Mouse (Mus musculus) lung, postnatal 25 days (tissue): ENCODE measurements around the gene Igfbp7.

ENCODE experiments used
- DNase-seq: peaks from one replicate; pipeline ENCODE4 v3.0.0; 2022; ENCODE audit warnings: low spot score

Gene Igfbp7

DNA sequence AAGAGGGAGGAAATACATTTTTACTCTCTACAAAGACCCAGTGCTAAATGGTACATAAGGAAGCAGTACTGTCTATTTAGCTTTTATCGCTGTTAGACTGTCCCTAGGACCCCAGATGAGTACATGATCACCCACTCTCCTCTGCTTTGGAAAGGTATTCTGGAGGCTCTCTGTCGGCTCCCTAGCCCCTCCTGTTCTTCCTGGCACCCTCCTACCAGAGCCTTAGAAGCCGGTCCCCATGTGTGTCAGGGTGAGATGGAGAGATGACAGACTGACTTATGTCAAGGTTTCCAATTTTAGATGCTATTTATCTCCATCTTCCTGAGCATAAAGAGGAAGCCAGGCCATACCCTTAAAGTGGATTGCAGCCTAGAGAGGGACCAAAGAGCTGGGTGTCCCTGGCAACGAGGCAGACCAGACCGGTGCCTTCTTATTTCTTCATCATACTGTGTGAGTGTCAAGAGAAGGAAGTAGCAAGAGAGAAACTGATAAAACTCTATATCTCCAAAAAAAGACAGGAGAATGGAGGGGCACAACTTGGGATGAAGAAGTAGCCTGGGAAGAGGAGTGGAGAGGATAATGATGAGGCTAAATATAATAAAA lies 2.3 kb downstream of the Igfbp7 start:
- DNase-seq: no peak

DNA sequence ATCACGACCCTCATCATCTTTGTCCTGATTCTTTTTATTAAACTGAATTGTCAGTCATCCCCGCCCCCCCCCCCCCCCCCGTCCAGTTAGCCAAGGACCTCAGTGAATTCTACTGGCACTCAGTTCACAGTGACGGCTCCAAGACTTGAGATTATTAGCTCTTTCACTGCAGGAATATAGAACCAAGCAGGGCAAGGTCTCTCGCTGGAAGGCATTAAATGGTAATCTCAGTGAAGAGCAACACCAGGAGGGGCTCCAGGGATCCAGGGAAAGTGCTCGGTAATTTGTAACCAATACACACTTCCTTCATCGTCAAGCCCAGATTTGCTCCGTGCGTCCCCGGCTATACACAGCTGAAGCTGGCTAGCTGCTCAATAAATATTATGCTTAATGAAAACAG lies 2.9 kb downstream of the Igfbp7 start:
- no peak for DNase-seq

DNA sequence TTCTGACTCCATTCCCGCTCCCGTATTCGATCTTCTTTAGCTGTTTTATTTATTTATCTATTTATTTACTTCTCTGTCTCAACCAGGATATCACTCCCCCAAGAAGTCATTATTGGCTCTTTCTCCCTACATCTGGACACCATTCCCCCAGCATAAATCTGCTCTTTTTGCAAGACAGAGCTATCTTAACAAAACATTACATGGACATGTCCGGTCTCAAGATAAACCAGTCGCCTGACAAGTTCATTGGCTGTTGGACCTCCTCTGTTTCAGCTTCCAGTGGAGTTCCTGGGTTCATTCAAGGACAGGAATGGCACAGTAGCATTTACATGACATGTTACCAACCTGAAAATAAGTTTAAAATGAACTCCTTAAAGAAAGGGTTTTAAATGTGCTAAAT lies 4.9 kb downstream of the Igfbp7 start:
- no peak for DNase-seq

DNA sequence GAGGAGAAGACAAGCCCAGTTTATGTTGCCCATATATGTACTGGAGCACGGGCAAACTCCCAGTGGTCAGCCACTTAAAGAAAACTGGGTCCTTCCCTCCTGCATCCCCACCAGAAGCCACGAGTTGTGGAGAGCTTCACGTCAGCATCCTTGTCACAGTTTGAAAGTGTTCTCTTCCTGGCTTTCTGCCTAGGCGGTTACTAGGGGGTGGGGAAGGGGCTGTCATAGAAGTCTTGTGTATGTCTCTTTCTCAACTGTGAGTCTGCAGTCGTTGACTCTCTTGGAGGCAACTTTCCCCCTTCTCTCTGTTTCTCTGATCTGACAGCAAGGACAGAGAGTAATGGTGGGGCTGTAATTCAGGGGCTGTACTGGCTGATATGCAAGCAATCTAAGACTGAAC lies 5.7 kb downstream of the Igfbp7 start:
- DNase-seq: no peak

DNA sequence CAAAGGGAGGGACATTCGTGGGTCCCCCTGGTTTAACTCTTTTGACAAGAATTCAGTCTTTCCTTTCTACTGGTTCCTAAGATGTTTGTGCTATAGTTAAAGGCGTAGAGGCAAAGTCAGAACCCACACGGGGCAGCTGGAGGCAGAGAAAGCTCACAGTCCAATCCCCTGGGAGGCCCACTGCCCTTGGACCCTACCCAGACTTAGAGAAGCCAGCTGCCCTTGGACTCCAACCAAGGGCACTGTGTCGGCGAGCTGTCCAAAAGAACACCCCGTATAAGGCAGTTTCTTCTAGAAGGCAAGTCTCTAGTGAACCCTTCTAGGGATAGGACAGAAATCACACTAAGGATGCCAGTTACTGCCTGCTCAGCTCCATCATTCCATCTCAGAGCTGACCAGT lies 7.0 kb downstream of the Igfbp7 start:
- DNase-seq: peak; percentile 34

DNA sequence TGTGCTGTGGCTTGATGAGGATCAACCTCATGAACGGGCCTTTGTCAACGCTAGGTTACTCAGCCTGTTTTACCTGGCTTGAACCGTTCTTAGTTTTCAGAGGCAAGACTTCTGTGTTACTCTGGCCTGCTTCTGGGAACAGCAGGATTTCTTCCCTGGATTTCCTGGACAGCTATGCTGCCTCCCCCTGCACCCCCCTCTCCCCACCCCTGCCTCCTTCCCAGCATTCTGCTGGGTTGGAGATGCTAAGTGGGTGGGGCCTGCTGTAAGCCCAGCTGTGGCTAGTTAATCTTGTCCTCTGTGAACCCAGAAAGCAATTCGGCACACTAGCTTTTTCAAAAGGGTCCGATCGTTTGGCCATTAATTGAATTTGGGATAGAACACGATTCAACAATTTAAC lies 7.7 kb downstream of the Igfbp7 start:
- peak; percentile 41 for DNase-seq

DNA sequence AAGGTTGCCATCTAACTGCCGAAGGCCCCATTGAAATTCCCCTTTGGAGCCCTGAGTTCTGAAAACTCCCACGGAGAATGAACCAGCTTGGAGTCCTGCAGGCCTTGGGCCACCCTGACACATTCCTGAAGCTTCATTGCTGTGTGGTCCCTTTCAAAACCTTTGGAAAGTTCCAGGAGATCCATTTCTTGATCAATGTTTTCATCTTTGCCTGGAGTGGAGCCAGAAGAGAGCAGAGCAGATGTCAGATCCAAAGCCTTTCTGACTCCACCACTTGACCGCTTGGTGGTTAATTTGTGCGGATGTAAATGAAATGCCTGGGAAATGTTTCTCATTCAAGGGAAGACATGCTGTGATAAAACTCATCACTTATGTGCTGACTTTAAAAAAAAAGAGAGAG lies 8.8 kb downstream of the Igfbp7 start:
- DNase-seq: no peak

DNA sequence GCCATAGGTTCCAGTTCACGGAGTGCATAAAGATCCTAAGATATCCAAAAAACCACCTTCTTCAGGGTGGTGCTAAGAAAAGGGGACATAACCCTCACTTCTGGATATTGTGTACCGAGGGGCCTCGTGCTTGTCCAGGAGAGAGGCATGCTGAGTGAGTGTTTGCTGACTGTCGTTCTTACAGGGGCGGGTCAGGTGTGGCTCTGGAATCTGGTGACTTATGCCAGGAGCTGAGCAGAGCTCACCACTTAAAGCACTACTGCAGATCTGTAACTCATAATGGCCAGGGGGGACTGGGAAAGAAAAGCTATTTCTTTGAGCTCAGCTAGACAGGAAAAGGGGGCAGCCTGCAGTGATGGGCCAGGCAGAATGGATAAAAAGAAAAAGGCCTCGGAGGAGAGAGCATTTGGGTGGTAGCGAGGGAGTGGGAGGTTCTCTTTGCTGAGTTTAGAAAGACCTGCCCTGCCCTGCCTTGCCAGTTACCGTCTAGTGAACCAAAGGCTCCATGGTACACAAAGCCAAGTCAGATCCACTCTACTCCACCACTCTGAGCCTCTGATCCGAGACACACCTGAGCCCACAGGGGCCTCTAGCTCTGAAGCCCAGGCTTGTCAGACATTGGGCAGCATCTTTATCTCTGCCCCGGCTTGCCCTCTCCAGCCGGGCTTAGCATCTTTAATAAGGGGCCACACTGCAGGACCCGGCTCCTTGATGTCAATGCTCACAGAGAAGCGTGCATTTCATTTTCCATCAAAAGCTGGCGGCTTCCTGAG lies 9.4 kb downstream of the Igfbp7 start:
- DNase-seq: peak; percentile 84

DNA sequence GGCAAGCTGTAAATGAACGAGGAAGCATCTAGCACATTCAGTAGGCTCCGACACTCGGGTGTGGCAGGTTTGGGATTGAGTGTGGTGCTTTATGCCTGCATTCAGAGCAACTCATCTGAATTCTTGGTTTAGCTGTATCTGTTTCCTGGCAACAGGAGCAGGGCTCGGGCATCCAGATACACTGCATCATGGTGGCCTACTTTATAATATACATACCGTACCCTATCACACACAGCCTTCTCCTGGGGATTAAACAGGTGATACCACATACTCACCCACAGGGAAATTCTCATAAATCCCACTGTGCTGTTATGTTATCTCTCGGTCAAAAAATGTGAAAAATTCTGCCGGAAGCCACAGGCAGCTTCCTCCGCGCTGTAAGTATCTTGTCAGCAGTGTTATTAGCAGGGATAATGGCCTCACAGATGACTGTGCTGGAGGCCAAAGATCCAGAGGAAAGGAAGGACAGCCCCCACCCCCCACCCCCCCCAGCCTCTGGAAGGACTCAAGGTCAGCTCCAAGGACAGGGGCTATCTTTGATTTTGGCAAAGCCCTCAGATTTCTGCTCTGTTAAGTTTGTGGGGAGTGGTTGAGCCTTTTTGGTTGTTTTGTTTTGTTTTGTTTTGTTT lies 13.7 kb downstream of the Igfbp7 start:
- no peak for DNase-seq

DNA sequence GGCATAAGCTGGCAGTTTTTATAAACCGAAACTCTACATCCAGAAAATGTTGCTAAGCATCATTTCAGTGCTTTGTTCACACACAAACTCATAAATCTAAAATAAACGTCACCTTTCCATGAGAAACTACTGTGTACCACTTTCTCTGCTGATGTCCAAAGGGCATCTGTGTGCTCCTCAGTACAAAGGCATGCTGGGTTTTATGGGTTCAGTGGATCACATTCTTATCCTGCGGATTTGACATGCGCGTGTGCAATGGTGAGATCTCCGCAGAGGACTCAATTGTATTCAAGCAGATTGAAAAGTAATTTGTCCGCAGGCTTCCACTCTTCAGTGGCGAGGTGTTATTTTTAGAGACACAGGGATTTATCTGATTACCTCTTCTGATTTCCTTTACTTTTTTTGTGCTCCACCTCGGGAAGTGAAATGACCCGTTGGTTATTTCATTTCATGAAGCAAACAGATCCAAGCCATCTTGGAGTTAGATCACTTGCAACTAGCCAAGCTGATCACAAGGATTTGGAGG lies 14.7 kb downstream of the Igfbp7 start:
- no peak for DNase-seq

DNA sequence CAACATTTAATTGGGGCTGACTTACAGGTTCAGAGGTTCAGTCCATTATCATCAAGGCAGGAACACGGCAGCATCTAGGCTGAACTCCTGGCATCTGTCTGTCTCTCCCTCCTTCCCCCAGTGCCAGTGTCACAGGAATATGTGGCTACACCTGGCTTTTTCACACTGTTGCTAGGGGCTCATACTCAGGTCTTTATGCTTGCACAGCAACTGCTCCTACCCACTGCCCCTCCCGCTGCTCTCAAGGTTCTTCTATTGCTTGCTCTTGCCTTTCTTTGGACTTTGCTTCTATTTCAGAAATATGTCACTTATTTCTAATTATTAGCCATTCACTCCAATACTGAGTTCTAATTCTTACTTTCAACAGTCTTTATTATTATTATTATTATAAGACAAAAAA lies 17.6 kb downstream of the Igfbp7 start:
- no peak for DNase-seq

DNA sequence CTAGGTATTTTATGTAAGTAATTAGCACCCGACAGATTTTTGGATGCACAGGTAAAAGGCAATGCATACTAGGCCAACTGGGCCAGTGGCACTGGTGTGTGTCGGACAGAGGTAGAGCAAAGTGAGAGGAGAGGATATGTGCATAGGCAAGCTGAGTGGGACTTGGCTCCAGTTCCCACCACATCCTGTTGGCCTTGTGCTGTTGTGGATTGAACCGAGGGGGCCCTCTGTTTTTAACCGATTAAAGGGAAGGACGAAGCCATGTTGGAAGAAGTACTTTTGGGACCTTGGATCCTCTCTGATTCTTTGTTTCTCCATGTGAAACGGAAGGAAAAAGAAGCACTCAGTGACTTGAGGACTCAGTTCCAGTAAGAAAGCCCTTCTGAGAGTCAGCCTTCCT lies 19.5 kb downstream of the Igfbp7 start:
- DNase-seq: no peak

DNA sequence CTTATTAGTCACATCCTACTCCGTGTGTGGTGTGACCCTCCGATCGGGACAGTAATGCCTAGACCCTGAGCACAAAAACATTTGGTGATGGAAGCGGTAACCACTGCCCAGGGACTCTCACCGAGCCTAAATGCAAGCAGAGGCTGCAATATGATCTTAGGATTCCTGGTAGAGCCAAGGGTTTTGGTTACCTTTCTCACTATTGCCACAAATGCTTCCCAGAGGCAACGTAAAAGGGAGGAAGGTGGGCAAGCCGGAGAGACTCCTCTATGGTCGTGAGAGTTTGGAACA lies 20.5 kb downstream of the Igfbp7 start:
- no peak for DNase-seq

DNA sequence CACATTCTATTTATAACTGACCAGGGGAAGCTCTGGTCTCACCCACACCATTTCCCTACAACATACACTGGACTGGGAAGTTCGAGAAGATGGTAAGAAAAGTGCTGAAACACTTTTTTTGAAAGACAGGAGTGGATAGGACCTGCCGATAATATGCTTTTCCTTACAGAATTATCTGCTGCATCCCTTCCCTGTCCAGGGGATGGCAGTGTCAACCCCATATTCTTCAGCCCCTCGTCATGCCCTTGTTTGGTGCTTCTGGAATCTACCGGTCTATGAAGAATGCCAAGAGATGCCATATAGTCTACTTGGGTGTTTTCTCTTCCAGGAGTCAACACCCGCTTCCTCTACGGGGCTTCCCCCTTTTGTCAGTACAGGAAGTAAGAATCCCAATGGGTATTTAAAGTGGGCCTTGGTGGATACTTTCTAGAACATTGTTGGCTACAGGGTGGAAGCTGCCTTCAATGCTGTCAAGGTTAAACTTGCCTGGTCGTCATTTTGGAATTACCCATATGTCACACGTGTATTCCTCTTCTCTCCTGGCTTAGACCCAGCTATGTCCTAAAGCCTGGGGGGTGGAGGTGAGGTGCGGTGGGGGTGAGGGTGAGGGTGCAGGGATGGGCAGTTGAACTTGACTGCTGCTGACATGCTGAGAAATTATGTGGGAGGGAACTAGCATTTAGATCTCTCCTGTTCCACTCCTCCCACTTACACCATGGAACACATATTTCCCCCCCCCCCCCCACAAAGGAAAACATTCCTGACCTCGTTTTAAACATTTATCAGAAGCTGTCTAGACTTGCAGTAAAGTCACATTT lies 21.0 kb downstream of the Igfbp7 start:
- DNase-seq: no peak

DNA sequence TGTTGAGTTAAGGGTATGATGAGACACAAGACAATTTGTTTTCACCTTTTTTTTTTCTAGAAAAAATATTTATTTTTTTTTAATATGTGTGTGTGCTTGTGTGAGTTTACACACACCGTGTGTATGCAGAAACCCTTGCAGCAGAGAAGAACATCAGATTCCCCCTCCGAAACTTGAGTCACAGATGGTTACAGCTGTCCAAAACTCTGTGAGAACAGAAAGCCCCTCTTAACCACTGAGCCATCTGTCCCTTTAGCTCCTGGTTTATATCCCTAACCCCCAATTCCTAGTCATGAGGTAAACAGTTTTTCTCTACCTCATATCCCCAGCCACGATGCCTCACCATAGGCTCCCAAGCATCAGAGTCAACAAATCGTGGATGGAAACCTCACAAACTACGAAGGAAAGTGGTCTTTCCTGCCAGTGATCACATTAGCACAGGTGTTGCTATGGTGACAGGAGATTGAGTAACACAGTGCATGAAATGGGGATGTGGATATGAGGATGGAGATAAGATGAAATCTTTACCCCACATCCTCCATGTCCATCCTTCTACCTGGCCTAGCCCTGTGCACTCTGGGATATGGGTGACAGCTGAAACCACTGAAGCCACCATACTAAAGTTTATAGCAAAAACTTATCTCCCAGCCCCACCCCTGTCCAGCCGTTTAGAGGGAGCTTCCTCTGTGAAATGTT lies 21.8 kb downstream of the Igfbp7 start:
- no peak for DNase-seq

DNA sequence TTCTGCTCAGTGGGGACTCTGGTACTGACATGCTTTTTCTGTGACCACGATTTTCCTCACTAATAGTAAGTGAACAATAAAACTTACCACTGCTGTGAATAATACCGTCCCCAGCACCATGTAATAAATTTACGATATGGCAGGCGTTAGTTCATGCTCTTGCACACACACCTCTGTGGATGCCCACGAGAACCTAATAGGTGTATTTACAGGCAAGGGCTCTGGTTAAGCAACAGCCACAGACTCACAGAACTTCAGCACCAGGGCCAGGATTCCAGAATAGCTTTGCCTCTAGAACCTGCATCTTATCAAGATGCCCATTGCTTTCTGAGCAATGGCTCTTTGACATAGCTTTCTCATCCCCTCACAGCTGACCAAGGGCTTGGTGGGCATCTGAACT lies 22.6 kb downstream of the Igfbp7 start:
- DNase-seq: no peak

DNA sequence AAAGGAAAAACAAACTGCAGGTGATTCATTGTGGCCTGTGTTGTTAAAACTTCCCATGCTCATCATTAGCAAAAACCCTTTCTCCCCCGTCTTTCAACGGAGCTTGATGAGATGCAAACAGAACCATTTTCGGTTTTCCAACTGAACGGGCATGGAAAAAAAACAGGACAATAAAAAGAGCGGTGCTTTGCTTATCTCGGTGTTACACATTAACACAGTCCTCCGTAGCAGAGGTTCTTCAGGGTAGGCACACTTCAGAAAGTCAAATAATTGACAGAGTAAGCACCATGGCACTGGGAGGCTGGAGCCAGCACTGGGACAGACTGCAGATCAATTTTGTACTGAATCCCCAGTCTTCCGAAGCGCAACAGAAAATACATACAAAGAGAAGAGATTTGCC lies 23.1 kb downstream of the Igfbp7 start:
- no peak for DNase-seq

DNA sequence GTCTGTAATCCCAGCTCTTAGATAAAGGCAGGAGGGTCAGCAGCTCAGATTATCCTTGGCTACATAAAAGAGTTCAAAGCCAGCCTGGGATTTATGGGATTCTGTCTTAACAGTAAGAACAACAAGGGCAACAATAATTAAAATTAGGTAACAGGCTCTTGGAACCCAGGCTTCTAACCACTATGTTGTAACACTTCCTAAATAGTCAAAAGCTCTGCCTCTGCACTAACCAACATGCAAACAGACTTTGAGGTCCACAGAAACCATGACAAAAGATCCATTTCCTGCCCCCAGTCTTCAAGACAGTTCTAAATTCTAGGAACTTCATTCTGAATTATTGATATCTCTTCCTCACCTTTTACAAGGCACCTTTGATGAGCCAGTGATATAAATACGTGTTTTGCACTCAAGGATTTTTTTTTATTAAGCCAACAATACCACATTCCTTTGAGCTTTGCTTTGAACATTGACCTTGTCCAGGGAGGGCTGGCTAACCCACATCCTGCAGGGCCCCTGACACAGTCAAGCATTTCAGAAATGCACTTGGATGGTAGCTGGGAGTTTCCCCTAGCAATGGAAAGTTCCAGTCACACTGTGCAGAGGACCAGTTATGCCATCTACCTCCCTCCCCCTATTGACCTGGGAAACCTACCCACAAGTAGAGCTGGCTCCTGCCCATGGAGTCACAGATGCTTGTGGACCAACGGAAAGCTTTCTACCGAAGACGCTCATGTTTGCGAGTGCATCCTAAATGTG lies 23.9 kb downstream of the Igfbp7 start:
- DNase-seq: peak; percentile 69

DNA sequence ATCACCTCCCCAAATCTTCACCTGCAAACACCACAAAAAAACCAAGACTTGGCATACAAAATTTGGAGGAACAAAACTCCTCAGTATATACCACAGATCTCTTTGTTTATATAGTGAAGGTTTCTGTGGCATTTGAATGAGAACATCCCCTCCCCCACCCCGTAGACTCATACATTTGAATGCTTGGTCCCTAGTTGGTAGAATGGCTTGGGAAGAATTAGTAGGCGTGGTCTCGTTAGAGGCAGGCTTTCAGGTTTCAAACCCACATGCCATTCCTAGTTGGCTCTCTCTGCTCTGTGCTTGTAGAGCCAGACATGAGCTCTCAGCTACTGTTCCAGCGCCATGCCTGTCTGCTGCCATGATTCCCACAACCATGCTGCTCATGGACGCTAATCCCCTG lies 26.2 kb downstream of the Igfbp7 start:
- no peak for DNase-seq

DNA sequence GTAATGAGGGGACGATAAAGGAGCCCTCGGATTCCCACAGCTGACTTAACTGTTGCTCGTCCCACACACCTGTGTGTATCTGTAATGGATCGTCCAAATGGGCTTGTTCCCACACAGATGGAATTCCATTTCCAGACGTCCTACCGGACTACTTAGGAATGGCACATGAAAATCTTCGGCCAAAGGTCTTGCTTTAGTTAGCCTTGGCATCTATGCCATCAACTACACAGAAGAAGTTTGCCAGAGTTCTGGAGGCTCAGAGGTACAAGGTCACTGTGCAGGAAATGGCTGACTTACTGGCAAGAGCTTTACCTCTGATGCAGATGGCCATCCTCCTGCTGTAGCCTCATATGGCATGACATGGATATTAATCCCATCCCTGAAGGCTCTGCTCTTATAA lies 26.6 kb downstream of the Igfbp7 start:
- DNase-seq: no peak

DNA sequence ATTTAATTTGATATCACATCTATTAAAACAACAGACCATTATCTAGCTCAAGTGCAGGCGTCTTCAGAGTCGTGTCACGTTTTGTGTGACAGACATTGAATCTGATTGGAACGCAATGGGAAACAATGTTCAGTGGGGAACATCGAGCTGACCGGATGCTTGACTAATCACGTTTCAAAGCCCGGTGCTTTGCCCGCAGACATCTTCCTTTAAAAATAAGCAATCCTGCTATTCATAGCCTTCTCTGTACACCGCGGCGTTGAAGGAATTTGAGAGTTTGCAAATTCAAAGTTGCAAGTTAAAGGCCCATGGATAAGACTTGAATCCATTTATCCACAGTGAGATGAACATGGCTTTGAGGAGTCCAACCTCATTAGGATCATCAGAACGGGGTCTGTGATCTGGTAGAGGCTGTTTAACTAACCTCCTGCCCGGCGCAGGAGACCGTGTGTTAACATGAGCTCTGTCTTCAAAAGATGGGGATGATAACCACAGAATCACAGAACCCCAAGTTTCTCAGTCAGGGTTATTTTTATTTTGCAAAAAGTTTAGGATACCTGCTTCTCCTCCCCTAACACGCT lies 27.4 kb downstream of the Igfbp7 start:
- DNase-seq: no peak
